Mouse (Mus musculus): Measurements from ENCODE around the gene Gm11567.
"Not testable (repeated sequence)": the region's sequence is repeated elsewhere in the genome, so short reads cannot be mapped to it uniquely, and the experiment has no call there.

Gm11567 gene

DNA sequence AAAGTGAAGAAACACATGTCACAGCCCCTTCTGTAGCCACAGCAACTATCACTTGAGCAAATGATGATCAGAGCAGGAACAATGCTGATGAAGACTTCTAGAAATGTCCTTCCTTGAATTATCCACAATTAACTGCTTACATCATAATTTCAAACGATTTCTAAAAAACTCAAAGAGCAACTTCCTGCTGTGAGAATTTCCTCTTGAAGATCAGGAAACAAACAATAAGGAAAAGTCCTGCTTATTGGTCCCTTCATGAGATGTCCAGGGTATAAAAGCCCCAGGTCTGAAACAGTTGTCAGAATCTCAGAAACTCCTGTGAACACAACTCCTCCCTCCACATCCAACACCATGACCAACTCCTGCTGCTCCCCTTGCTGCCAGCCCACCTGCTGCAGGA, at the start of gene Gm11567:
Gene Gm11567 (plus strand): TSS at position 301 of the 400 bp plus-strand sequence.
- not testable (repeated sequence) for DNase-seq (ENCODE audit: low spot score in 2 of 2)

GRCm38 (mm10) chr11:99837966-99838365, 41.0 kb upstream of the Gm11567 start, which contains the start of gene 2300003K06Rik:
2300003K06Rik (minus strand) TSS chr11:99838066.
- no peak for DNase-seq (ENCODE audit: low spot score in 2 of 2)

DNA sequence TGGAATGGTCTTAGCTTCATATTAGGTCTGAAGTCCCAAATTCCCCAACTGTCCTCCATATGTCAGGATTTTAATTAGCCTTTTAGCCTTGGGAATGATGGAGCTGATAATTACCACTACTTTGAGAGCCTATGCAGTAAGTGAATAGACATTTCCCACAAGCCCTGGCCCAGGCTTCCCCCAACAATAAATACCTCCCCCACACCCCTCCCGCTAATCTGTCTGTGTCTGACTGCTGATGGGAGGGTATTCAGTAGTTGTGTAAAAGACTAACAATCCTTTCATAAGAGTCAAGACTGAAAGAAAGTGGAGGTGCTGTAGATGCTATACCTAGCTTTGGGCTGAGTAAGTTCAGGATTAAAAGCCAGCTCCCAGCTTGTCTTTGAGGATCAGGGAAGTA, 36.8 kb upstream of the Gm11567 start:
- no peak for DNase-seq (ENCODE audit: low spot score in 2 of 2)

- DNase-seq (ENCODE audit: low spot score in 2 of 2): no peak
Measured at GRCm38 (mm10) chr11:99846746-99847145, 32.2 kb upstream of the Gm11567 start.

DNA sequence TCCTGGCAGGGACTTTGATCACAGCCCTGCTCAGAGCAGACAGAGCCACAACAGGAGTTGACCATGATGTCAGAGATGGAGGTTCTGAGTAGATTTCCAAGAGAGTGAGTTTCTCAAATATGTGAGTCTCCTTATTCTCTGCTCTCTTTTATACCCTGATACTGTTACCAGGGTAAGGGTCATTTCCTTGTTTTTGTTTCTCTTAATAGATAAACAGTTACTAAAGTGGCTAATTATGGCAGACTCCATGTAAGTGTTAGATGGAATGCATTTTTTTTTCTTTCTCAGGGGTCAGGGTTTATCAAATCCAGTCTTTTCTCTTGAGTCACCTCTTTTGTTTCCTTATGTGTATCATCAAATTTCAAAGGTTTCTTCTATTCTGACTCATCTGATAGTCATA, 27.5 kb upstream of the Gm11567 start, which contains the start of gene Krtap4-16:
Gene Krtap4-16 (minus strand): TSS at position 101 of the 400 bp plus-strand sequence.
- no peak for DNase-seq (ENCODE audit: low spot score in 2 of 2)

- DNase-seq (ENCODE audit: low spot score in 2 of 2): no peak
Measured at GRCm38 (mm10) chr11:99854121-99854520, 24.9 kb upstream of the Gm11567 start.

DNA sequence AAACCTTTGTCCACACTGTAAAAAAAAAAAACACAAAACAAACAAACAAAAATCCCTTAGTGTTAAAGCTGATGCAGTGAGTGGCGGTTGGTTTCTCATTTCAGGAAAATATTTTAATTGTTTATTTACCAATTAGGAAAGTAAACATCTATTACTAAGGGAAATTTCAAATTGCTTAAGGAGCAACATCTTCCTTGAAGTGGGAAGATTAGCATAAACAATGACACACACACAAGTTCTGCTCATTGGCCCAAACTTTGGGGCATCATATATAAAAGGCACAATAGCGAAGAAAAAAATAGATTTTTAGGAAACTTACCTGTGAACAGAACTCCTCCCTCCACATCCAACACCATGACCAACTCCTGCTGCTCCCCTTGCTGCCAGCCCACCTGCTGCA, 21.4 kb upstream of the Gm11567 start, which contains the start of gene Gm11568:
Gene Gm11568 (plus strand): TSS at position 301 of the 400 bp plus-strand sequence.
- DNase-seq (ENCODE audit: low spot score in 2 of 2): no peak

- DNase-seq (ENCODE audit: low spot score in 2 of 2): no peak
Measured at GRCm38 (mm10) chr11:99858761-99859160, 20.2 kb upstream of the Gm11567 start.

DNA sequence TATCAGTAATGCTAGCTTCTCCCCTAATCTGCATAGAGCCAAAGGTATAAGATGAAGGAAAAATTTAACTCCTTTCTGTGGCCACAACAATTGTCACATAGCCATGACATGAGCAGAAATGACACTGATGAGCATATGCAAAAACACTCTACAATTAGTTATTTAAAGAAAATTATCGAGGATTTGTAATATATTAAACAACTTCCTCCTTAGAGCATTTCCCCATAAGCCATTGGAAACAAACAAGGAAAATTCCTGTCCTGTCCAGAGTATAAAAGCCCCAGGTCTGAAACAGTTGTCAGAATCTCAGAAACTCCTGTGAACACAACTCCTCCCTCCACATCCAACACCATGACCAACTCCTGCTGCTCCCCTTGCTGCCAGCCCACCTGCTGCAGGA, 14.8 kb upstream of the Gm11567 start, which contains the start of gene Gm11559:
Gene Gm11559 (plus strand): TSS at position 301 of the 400 bp plus-strand sequence.
- DNase-seq (ENCODE audit: low spot score in 2 of 2): not testable (repeated sequence)

- DNase-seq (ENCODE audit: low spot score in 2 of 2): not testable (repeated sequence)
Measured at GRCm38 (mm10) chr11:99873089-99873488, 5.9 kb upstream of the Gm11567 start, which contains the start of gene Krtap9-1. Krtap9-1 (plus strand) TSS chr11:99873389.

GRCm38 (mm10) chr11:99907620-99908019, 28.6 kb downstream of the Gm11567 start, which contains the start of gene Krtap31-1:
Krtap31-1 (plus strand) TSS chr11:99907920.
- DNase-seq (ENCODE audit: low spot score in 2 of 2): no peak

GRCm38 (mm10) chr11:99914451-99914850, 35.5 kb downstream of the Gm11567 start, which contains the start of gene Gm11565:
Gm11565 (plus strand) TSS chr11:99914751.
- DNase-seq (ENCODE audit: low spot score in 2 of 2): no peak
